Mouse (Mus musculus): ENCODE data around the gene Osgin1. TPM values are rescaled to one million over a fixed set of nuclear protein-coding genes. Genes with fewer than 3 reads are reported as not detected.

The Osgin1 gene
- polyA plus RNA-seq, 1 experiment from 2014 or later, result 0.23 TPM

- WGBS, result 80% methylated on average over 6 of the region's 6 CpGs
- Histone ChIP-seq H3K9ac (ENCODE audit: low read depth, low read length) (no peak overlapping the region), H3K27ac (ENCODE audit: low read depth, low read length) (no peak overlapping the region), H3K36me3 (ENCODE audit: control insufficient read depth, insufficient read depth, low read length) (no peaks in the 10 kb centered on the region), H3K27me3 (ENCODE audit: control insufficient read depth, insufficient read depth, low read length) (no peaks in the 10 kb centered on the region), H3K9me3 (ENCODE audit: control insufficient read depth, low read length) (no peaks in the 10 kb centered on the region), H3K4me1 (replicated peaks; ENCODE audit: control insufficient read depth, insufficient read depth, low read length) (no peaks in the 10 kb centered on the region; the same call in 1 of the 2 replicates), H3K4me3 (ENCODE audit: low read depth, low read length) (no peak overlapping the region), H3K4me2 (replicated peaks; ENCODE audit: low read depth, low read length) (no peak overlapping the region)
- ATAC-seq (ENCODE audit: low FRiP score) (no peak), DNase-seq (ENCODE audit: low spot score) (no peak)
Measured at GRCm38 (mm10) chr8:119426069-119426735, 7.7 kb upstream of the Osgin1 start.

GRCm38 (mm10) chr8:119427634-119428349 lies 6.1 kb upstream of the Osgin1 start:
- Histone ChIP-seq H3K9me3 (ENCODE audit: control insufficient read depth, low read length) (no peaks in the 10 kb centered on the region), H3K27me3 (ENCODE audit: control insufficient read depth, insufficient read depth, low read length) (no peaks in the 10 kb centered on the region), H3K4me3 (ENCODE audit: low read depth, low read length) (no peak overlapping the region), H3K4me1 (replicated peaks; ENCODE audit: control insufficient read depth, insufficient read depth, low read length) (no peaks in the 10 kb centered on the region), H3K4me2 (replicated peaks; ENCODE audit: low read depth, low read length) (no peak overlapping the region), H3K9ac (ENCODE audit: low read depth, low read length) (no peak overlapping the region), H3K27ac (ENCODE audit: low read depth, low read length) (no peak overlapping the region), H3K36me3 (ENCODE audit: control insufficient read depth, insufficient read depth, low read length) (no peaks in the 10 kb centered on the region)
- 75% methylated on average over 12 of the region's 12 CpGs for WGBS
- no peak for DNase-seq (ENCODE audit: low spot score)
- no peak for ATAC-seq (ENCODE audit: low FRiP score)

GRCm38 (mm10) chr8:119428350-119428740 lies 5.6 kb upstream of the Osgin1 start:
- H3K4me1 ChIP-seq (replicated peaks; ENCODE audit: control insufficient read depth, insufficient read depth, low read length), result no peaks in the 10 kb centered on the region
- no peak overlapping the region for H3K4me2 ChIP-seq (replicated peaks; ENCODE audit: low read depth, low read length)
- no peaks in the 10 kb centered on the region for H3K27me3 ChIP-seq (ENCODE audit: control insufficient read depth, insufficient read depth, low read length)
- DNase-seq (ENCODE audit: low spot score), result no peak
- H3K36me3 ChIP-seq (ENCODE audit: control insufficient read depth, insufficient read depth, low read length), result no peaks in the 10 kb centered on the region
- no peak overlapping the region for H3K27ac ChIP-seq (ENCODE audit: low read depth, low read length)
- no peaks in the 10 kb centered on the region for H3K9me3 ChIP-seq (ENCODE audit: control insufficient read depth, low read length)
- no peak overlapping the region for H3K9ac ChIP-seq (ENCODE audit: low read depth, low read length)
- 82% methylated on average over 7 of the region's 7 CpGs for WGBS
- H3K4me3 ChIP-seq (ENCODE audit: low read depth, low read length), result no peak overlapping the region
- no peak for ATAC-seq (ENCODE audit: low FRiP score)

GRCm38 (mm10) chr8:119428766-119429327 lies 5.1 kb upstream of the Osgin1 start:
- WGBS, result 85% methylated on average over 5 of the region's 5 CpGs
- DNase-seq (ENCODE audit: low spot score), result no peak
- H3K4me3 ChIP-seq (ENCODE audit: low read depth, low read length), result no peak overlapping the region
- no peaks in the 10 kb centered on the region for H3K9me3 ChIP-seq (ENCODE audit: control insufficient read depth, low read length)
- no peaks in the 10 kb centered on the region for H3K36me3 ChIP-seq (ENCODE audit: control insufficient read depth, insufficient read depth, low read length)
- no peak overlapping the region for H3K9ac ChIP-seq (ENCODE audit: low read depth, low read length)
- no peaks in the 10 kb centered on the region for H3K4me1 ChIP-seq (replicated peaks; ENCODE audit: control insufficient read depth, insufficient read depth, low read length)
- H3K27me3 ChIP-seq (ENCODE audit: control insufficient read depth, insufficient read depth, low read length), result no peaks in the 10 kb centered on the region
- H3K4me2 ChIP-seq (replicated peaks; ENCODE audit: low read depth, low read length), result no peak overlapping the region
- no peak for ATAC-seq (ENCODE audit: low FRiP score)
- H3K27ac ChIP-seq (ENCODE audit: low read depth, low read length), result no peak overlapping the region

- no peak for ATAC-seq (ENCODE audit: low FRiP score)
- Histone ChIP-seq H3K4me2 (replicated peaks; ENCODE audit: low read depth, low read length) (no peak overlapping the region), H3K27ac (ENCODE audit: low read depth, low read length) (no peak overlapping the region)
Measured at GRCm38 (mm10) chr8:119429552-119429951, 4.4 kb upstream of the Osgin1 start.

GRCm38 (mm10) chr8:119430250-119430649 lies 3.7 kb upstream of the Osgin1 start:
- no peak overlapping the region for H3K27ac ChIP-seq (ENCODE audit: low read depth, low read length)
- no peak overlapping the region for H3K4me3 ChIP-seq (ENCODE audit: low read depth, low read length)
- ATAC-seq (ENCODE audit: low FRiP score), result no peak
- no peak for DNase-seq (ENCODE audit: low spot score)
- H3K4me1 ChIP-seq (replicated peaks; ENCODE audit: control insufficient read depth, insufficient read depth, low read length), result no peaks in the 10 kb centered on the region
- H3K9ac ChIP-seq (ENCODE audit: low read depth, low read length), result no peak overlapping the region
- no peaks in the 10 kb centered on the region for H3K27me3 ChIP-seq (ENCODE audit: control insufficient read depth, insufficient read depth, low read length)
- 72% methylated on average over 8 of the region's 8 CpGs for WGBS
- H3K4me2 ChIP-seq (replicated peaks; ENCODE audit: low read depth, low read length), result no peak overlapping the region
- H3K36me3 ChIP-seq (ENCODE audit: control insufficient read depth, insufficient read depth, low read length), result no peaks in the 10 kb centered on the region
- no peaks in the 10 kb centered on the region for H3K9me3 ChIP-seq (ENCODE audit: control insufficient read depth, low read length)

More at GRCm38 (mm10) chr8:119429552-119429951, 4.4 kb upstream of the Osgin1 start:
- H3K9ac ChIP-seq (ENCODE audit: low read depth, low read length), result no peak overlapping the region
- H3K27me3 ChIP-seq (ENCODE audit: control insufficient read depth, insufficient read depth, low read length), result no peaks in the 10 kb centered on the region
- no peaks in the 10 kb centered on the region for H3K4me1 ChIP-seq (replicated peaks; ENCODE audit: control insufficient read depth, insufficient read depth, low read length)
- H3K4me3 ChIP-seq (ENCODE audit: low read depth, low read length), result no peak overlapping the region
- H3K9me3 ChIP-seq (ENCODE audit: control insufficient read depth, low read length), result no peaks in the 10 kb centered on the region
- H3K36me3 ChIP-seq (ENCODE audit: control insufficient read depth, insufficient read depth, low read length), result no peaks in the 10 kb centered on the region
- WGBS, result 86% methylated on average over 3 of the region's 3 CpGs
- no peak for DNase-seq (ENCODE audit: low spot score)

- DNase-seq (ENCODE audit: low spot score) (no peak), ATAC-seq (ENCODE audit: low FRiP score) (no peak)
- Histone ChIP-seq H3K36me3 (ENCODE audit: control insufficient read depth, insufficient read depth, low read length) (no peaks in the 10 kb centered on the region), H3K9me3 (ENCODE audit: control insufficient read depth, low read length) (no peaks in the 10 kb centered on the region), H3K4me3 (ENCODE audit: low read depth, low read length) (no peak overlapping the region), H3K9ac (ENCODE audit: low read depth, low read length) (no peak overlapping the region), H3K4me2 (replicated peaks; ENCODE audit: low read depth, low read length) (no peak overlapping the region), H3K27ac (ENCODE audit: low read depth, low read length) (no peak overlapping the region), H3K4me1 (replicated peaks; ENCODE audit: control insufficient read depth, insufficient read depth, low read length) (no peaks in the 10 kb centered on the region), H3K27me3 (ENCODE audit: control insufficient read depth, insufficient read depth, low read length) (no peaks in the 10 kb centered on the region)
- WGBS, result 87% methylated on average over 7 of the region's 7 CpGs
Measured at GRCm38 (mm10) chr8:119430690-119431089, 3.2 kb upstream of the Osgin1 start.

GRCm38 (mm10) chr8:119432372-119432771 lies 1.6 kb upstream of the Osgin1 start:
- WGBS, result 50% methylated on average over 3 of the region's 3 CpGs
- ATAC-seq (ENCODE audit: low FRiP score), result no peak
- Histone ChIP-seq H3K4me1 (replicated peaks; ENCODE audit: control insufficient read depth, insufficient read depth, low read length) (no peaks in the 10 kb centered on the region), H3K27me3 (ENCODE audit: control insufficient read depth, insufficient read depth, low read length) (no peaks in the 10 kb centered on the region), H3K36me3 (ENCODE audit: control insufficient read depth, insufficient read depth, low read length) (no peaks in the 10 kb centered on the region), H3K27ac (ENCODE audit: low read depth, low read length) (no peak overlapping the region), H3K4me3 (ENCODE audit: low read depth, low read length) (no peak overlapping the region), H3K9ac (ENCODE audit: low read depth, low read length) (no peak overlapping the region), H3K4me2 (replicated peaks; ENCODE audit: low read depth, low read length) (no peak overlapping the region), H3K9me3 (ENCODE audit: control insufficient read depth, low read length) (no peaks in the 10 kb centered on the region)
- no peak for DNase-seq (ENCODE audit: low spot score)

- H3K4me1 ChIP-seq (replicated peaks; ENCODE audit: control insufficient read depth, insufficient read depth, low read length), result no peaks in the 10 kb centered on the region
- H3K27ac ChIP-seq (ENCODE audit: low read depth, low read length), result no peak overlapping the region
- H3K4me2 ChIP-seq (replicated peaks; ENCODE audit: low read depth, low read length), result no peak overlapping the region
- WGBS, result 84% methylated on average over 6 of the region's 6 CpGs
- no peak for ATAC-seq (ENCODE audit: low FRiP score)
- H3K4me3 ChIP-seq (ENCODE audit: low read depth, low read length), result no peak overlapping the region
- H3K27me3 ChIP-seq (ENCODE audit: control insufficient read depth, insufficient read depth, low read length), result no peaks in the 10 kb centered on the region
- H3K36me3 ChIP-seq (ENCODE audit: control insufficient read depth, insufficient read depth, low read length), result no peaks in the 10 kb centered on the region
- H3K9me3 ChIP-seq (ENCODE audit: control insufficient read depth, low read length), result no peaks in the 10 kb centered on the region
- no peak for DNase-seq (ENCODE audit: low spot score)
- no peak overlapping the region for H3K9ac ChIP-seq (ENCODE audit: low read depth, low read length)
Measured at GRCm38 (mm10) chr8:119434569-119434968, 645 bp downstream of the Osgin1 start.

Data from hindbrain, embryonic 11.5 days (tissue).